ENCODE assay signal across 31 mouse cellular contexts in genomic region chr5:76585378-76585777, GRCm38 (mm10).
"Had no signal": no experiment of that assay in that cellular context is flagged by ENCODE, and none has a peak within 500 bp of the region (broad histone marks: within the 10 kb centered on the region; RNA-seq: fewer than 3 reads in every experiment).

No protein-coding gene starts in this region.

- H3K4me2 ChIP-seq: limb, embryonic 12.5 days; limb, embryonic 13.5 days; limb, embryonic 15.5 days; liver, embryonic 11.5 days; liver, embryonic 12.5 days; liver, embryonic 13.5 days; liver, embryonic 15.5 days; lung, embryonic 14.5 days; lung, embryonic 15.5 days; midbrain, embryonic 11.5 days; midbrain, embryonic 12.5 days; midbrain, embryonic 13.5 days; midbrain, embryonic 15.5 days had no signal

- H3K36me3 ChIP-seq: limb, embryonic 10.5 days; limb, embryonic 12.5 days; limb, embryonic 13.5 days; limb, embryonic 15.5 days; liver, embryonic 12.5 days; liver, embryonic 13.5 days; liver, embryonic 15.5 days; lung, embryonic 15.5 days; midbrain, embryonic 10.5 days; midbrain, embryonic 12.5 days; midbrain, embryonic 13.5 days; midbrain, embryonic 15.5 days had no signal

- DNase-seq: left cerebral cortex, postnatal 4 days; liver; liver, embryonic 13.5 days; liver, postnatal 0 days; lung, adult 18-20 months; lung, adult 2 months; lung, embryonic 14.5 days; lung, postnatal 10 days; lung, postnatal 14 days; lung, postnatal 36 days; lung, postnatal 4 days; midbrain, embryonic 14.5 days had no signal

- H3K27ac ChIP-seq: limb, embryonic 10.5 days; limb, embryonic 12.5 days; limb, embryonic 13.5 days; limb, embryonic 15.5 days; liver, embryonic 12.5 days; liver, embryonic 13.5 days; liver, embryonic 14.5 days; liver, embryonic 15.5 days; lung, embryonic 15.5 days; macrophage; midbrain, embryonic 10.5 days; midbrain, embryonic 12.5 days; midbrain, embryonic 13.5 days; midbrain, embryonic 15.5 days had no signal

- H3K4me3 ChIP-seq: limb, embryonic 10.5 days; limb, embryonic 12.5 days; limb, embryonic 13.5 days; limb, embryonic 15.5 days; liver, embryonic 12.5 days; liver, embryonic 13.5 days; liver, embryonic 15.5 days; lung, embryonic 15.5 days; megakaryocyte, embryonic 14.5 days; midbrain, embryonic 10.5 days; midbrain, embryonic 12.5 days; midbrain, embryonic 13.5 days; midbrain, embryonic 15.5 days; myocyte had no signal

- H3K9me3 ChIP-seq: limb, embryonic 10.5 days; limb, embryonic 12.5 days; limb, embryonic 13.5 days; limb, embryonic 15.5 days; liver, embryonic 12.5 days; liver, embryonic 13.5 days; liver, embryonic 15.5 days; lung, embryonic 15.5 days; midbrain, embryonic 10.5 days; midbrain, embryonic 12.5 days; midbrain, embryonic 13.5 days; midbrain, embryonic 15.5 days had no signal

- H3K9ac ChIP-seq: limb, embryonic 12.5 days; limb, embryonic 13.5 days; limb, embryonic 15.5 days; liver, embryonic 12.5 days; liver, embryonic 13.5 days; liver, embryonic 14.5 days; liver, embryonic 15.5 days; liver, postnatal 0 days; lung, embryonic 14.5 days; lung, embryonic 15.5 days; midbrain, embryonic 12.5 days; midbrain, embryonic 13.5 days; midbrain, embryonic 15.5 days had no signal

- ATAC-seq: liver, embryonic 12.5 days; liver, postnatal 0 days; lung, postnatal 0 days; midbrain, embryonic 13.5 days; midbrain, embryonic 15.5 days; midbrain, embryonic 16.5 days had no signal

- H3K27me3 ChIP-seq: limb, embryonic 12.5 days; limb, embryonic 13.5 days; limb, embryonic 15.5 days; liver, embryonic 12.5 days; liver, embryonic 13.5 days; liver, embryonic 15.5 days; lung, embryonic 15.5 days; megakaryocyte, embryonic 14.5 days; midbrain, embryonic 12.5 days; midbrain, embryonic 13.5 days; midbrain, embryonic 15.5 days had no signal
